Mouse (Mus musculus): ENCODE data around the gene Vmn1r239-ps.
"Not testable (repeated sequence)": the region's sequence is repeated elsewhere in the genome, so short reads cannot be mapped to it uniquely, and the experiment has no call there.

- TF ChIP-seq POLR2A (IDR thresholded peaks at IDR 0.05; ENCODE audit: borderline replicate concordance, low read depth, low read length); CTCF (IDR thresholded peaks at IDR 0.05; ENCODE audit: low read depth, low read length): not testable (repeated sequence)
These were observed at the start of gene Vmn1r239-ps for GRCm38 (mm10) chrX:147453610-147454009.
